Mouse (Mus musculus) liver, embryonic 15.5 days (tissue): ENCODE data around the gene Borcs7. TPM values are rescaled to one million over a fixed set of nuclear protein-coding genes. Genes with fewer than 3 reads are reported as not detected.

ENCODE experiments used
- ATAC-seq: fragments of 200-750 bp; cut with Nextera tagmentation; 2 replicates; pipeline ENCODE4 v1.8.0; 2017; ENCODE audit warnings: moderate number of reproducible peaks, mild to moderate bottlenecking, moderate library complexity; ENCODE audit not compliant: insufficient read depth
- H3K27ac ChIP-seq: fragments of 300-500 bp; sonication (generic); replicated peaks from 2 replicates; pipeline ENCODE4 v1.5.1; 2015; ENCODE audit warnings: mild to moderate bottlenecking, inconsistent platforms
- H3K27me3 ChIP-seq: fragments of 300-500 bp; sonication (generic); 2 replicates; pipeline ENCODE4 v1.6.1; 2015; ENCODE audit warnings: mild to moderate bottlenecking, inconsistent platforms
- H3K36me3 ChIP-seq: fragments of 300-500 bp; sonication (generic); replicated peaks from 2 replicates; pipeline ENCODE4 v1.6.1; 2015; ENCODE audit warnings: moderate library complexity, mild to moderate bottlenecking, inconsistent platforms
- H3K4me1 ChIP-seq: fragments of 300-500 bp; sonication (generic); replicated peaks from 2 replicates; pipeline ENCODE4 v1.6.1; 2015; ENCODE audit warnings: inconsistent platforms
- H3K4me2 ChIP-seq: fragments of 300-500 bp; sonication (generic); 2 replicates; pipeline ENCODE4 v1.6.1; 2015; ENCODE audit warnings: moderate library complexity, mild to moderate bottlenecking, inconsistent platforms
- H3K4me3 ChIP-seq: fragments of 300-500 bp; sonication (generic); replicated peaks from 2 replicates; pipeline ENCODE4 v1.5.1; 2015; ENCODE audit warnings: mild to moderate bottlenecking, inconsistent platforms
- H3K9ac ChIP-seq: fragments of 300-500 bp; sonication (generic); 2 replicates; pipeline ENCODE4 v1.6.1; 2015; ENCODE audit warnings: moderate library complexity, mild to moderate bottlenecking, inconsistent platforms
- H3K9me3 ChIP-seq: fragments of 300-500 bp; sonication (generic); replicated peaks from 2 replicates; pipeline ENCODE4 v1.6.1; 2016; ENCODE audit warnings: inconsistent platforms
- WGBS: fragments of 180-500 bp; shearing (Covaris S2); methylation state at CpG from one replicate; pipeline ENCODE4 v1.1.7; 2015; ENCODE audit warnings: mixed read lengths; ENCODE audit not compliant: insufficient replicate concordance; 5-methylcytosine and 5-hydroxymethylcytosine counted together
- polyA plus RNA-seq: library from polyadenylated mRNA; unstranded; fragments of >200 nt; fragmentation: Nextera tagmentation; extraction: Ambion mirVana; gene quantifications from 2 replicates; pipeline ENCODE4 v1.2.1, GENCODE M21; 2015

Gene Borcs7
- polyA plus RNA-seq, 1 experiment from 2014 or later, result 4.9 TPM

GRCm38 (mm10) chr19:46740341-46741008 lies 50.8 kb downstream of the Borcs7 start:
- Histone ChIP-seq H3K4me1 (no peaks in the 10 kb centered on the region), H3K4me3 (no peak overlapping the region), H3K27me3 (no peaks in the 10 kb centered on the region; the same call in 1 of the 2 replicates), H3K9ac (no peak overlapping the region), H3K36me3 (no peaks in the 10 kb centered on the region), H3K27ac (no peak overlapping the region), H3K9me3 (no peaks in the 10 kb centered on the region), H3K4me2 (no peak overlapping the region)
- no peak for ATAC-seq
- 49% methylated on average over 7 of the region's 7 CpGs for WGBS

GRCm38 (mm10) chr19:46741574-46741973 lies 51.9 kb downstream of the Borcs7 start:
- ATAC-seq, result no peak
- 38% methylated on average over 6 of the region's 6 CpGs for WGBS
- Histone ChIP-seq H3K4me1 (no peaks in the 10 kb centered on the region), H3K36me3 (no peaks in the 10 kb centered on the region), H3K4me3 (no peak overlapping the region), H3K4me2 (no peak overlapping the region), H3K9ac (no peak overlapping the region), H3K27me3 (no peaks in the 10 kb centered on the region; the same call in 1 of the 2 replicates), H3K9me3 (no peaks in the 10 kb centered on the region), H3K27ac (no peak overlapping the region)

GRCm38 (mm10) chr19:46744681-46745080 lies 55.0 kb downstream of the Borcs7 start:
- Histone ChIP-seq H3K9ac (no peak overlapping the region), H3K4me1 (no peaks in the 10 kb centered on the region), H3K36me3 (no peaks in the 10 kb centered on the region), H3K27me3 (no peaks in the 10 kb centered on the region; the same call in 1 of the 2 replicates), H3K4me2 (no peak overlapping the region), H3K9me3 (no peaks in the 10 kb centered on the region), H3K27ac (no peak overlapping the region), H3K4me3 (no peak overlapping the region)
- no peak for ATAC-seq
- 66% methylated on average over 9 of the region's 9 CpGs for WGBS

GRCm38 (mm10) chr19:46747799-46748198 lies 58.1 kb downstream of the Borcs7 start:
- Histone ChIP-seq H3K36me3 (no peaks in the 10 kb centered on the region), H3K9ac (no peak overlapping the region), H3K4me1 (no peaks in the 10 kb centered on the region), H3K4me3 (no peak overlapping the region), H3K27me3 (no peaks in the 10 kb centered on the region; the same call in 1 of the 2 replicates), H3K4me2 (no peak overlapping the region), H3K9me3 (no peaks in the 10 kb centered on the region), H3K27ac (no peak overlapping the region)
- ATAC-seq, result no peak
- 56% methylated on average over 3 of the region's 3 CpGs for WGBS

- no peak for ATAC-seq
- Histone ChIP-seq H3K36me3 (no peaks in the 10 kb centered on the region), H3K9ac (no peak overlapping the region), H3K4me2 (no peak overlapping the region), H3K27me3 (peaks cover 21% of the 10 kb centered on the region), H3K9me3 (no peaks in the 10 kb centered on the region), H3K4me3 (no peak overlapping the region), H3K27ac (no peak overlapping the region), H3K4me1 (no peaks in the 10 kb centered on the region)
- WGBS, result 67% methylated on average over 5 of the region's 5 CpGs
These were observed 62.5 kb downstream of the Borcs7 start for GRCm38 (mm10) chr19:46752235-46752634.

Other genes with a start within 250 kb of the Borcs7 start
- 8.8 and 10.9 TPM in 2 replicates for gene Trim8, start 188.2 kb upstream of the Borcs7 start, polyA plus RNA-seq
- 22.9 and 25.4 TPM in 2 replicates for gene Arl3, start 116.7 kb upstream of the Borcs7 start, polyA plus RNA-seq
- gene Sfxn2, start 116.5 kb upstream of the Borcs7 start, polyA plus RNA-seq, result 28.6 and 33.4 TPM in 2 replicates
- 21.3 and 29.4 TPM in 2 replicates for gene Wbp1l, start 90.8 kb upstream of the Borcs7 start, polyA plus RNA-seq
- gene Cyp17a1, start 16.7 kb upstream of the Borcs7 start, polyA plus RNA-seq, result 1.8 TPM in 2 replicates
- gene As3mt, start 17.6 kb downstream of the Borcs7 start, polyA plus RNA-seq, result 17.1 and 19.0 TPM in 2 replicates
- 1.7 and 2.0 TPM in 2 replicates for gene Cnnm2, start 71.7 kb downstream of the Borcs7 start, polyA plus RNA-seq